Mouse (Mus musculus): ENCODE data around the gene Utp6.
A peak's percentile ranks its signal among the peaks of the same experiment; 100 is the strongest.
"Not testable (repeated sequence)": the region's sequence is repeated elsewhere in the genome, so short reads cannot be mapped to it uniquely, and the experiment has no call there.

The Utp6 gene

DNA sequence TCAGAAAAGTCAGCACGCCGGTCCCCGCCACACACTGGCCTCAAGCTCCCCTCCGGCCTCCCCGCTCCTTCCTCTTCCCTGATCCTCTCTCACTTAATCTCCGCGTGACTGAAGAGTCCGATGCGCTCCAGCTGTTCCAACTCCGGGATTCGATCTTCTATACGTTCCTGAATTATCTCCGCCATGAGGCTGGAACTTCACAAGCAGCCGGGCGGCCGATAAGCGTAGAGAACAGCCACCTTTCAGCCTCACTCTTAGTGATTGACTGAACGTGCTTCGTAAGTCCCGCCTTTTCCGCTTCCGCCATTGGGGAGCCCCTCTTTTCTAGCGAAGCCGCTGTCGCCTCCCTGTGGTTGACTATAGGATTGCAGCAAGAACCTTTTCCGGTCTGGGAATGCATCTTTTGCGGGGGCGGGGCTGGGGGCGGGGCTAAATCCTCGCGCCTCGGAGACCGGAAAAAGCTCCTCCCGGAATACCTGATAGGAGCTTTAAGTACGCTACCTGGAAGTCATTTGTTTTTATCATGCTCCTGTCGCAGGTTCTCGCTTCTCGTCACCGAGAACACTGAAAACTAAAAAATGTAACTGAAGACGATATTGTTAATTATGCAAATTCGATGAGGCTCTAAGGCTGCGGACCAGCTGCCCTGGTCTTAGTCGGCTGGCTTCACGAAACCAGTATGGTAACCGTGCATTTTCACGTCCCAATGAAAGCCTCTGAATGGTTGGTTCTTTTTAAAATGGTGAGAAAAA, at the start of gene Utp6:
TSS of gene Utp6 (minus strand) at position 266 of the 752 bp plus-strand sequence.
- DNase-seq (ENCODE audit: low spot score in 2 of 2): peak; percentile 90 to 97

DNA sequence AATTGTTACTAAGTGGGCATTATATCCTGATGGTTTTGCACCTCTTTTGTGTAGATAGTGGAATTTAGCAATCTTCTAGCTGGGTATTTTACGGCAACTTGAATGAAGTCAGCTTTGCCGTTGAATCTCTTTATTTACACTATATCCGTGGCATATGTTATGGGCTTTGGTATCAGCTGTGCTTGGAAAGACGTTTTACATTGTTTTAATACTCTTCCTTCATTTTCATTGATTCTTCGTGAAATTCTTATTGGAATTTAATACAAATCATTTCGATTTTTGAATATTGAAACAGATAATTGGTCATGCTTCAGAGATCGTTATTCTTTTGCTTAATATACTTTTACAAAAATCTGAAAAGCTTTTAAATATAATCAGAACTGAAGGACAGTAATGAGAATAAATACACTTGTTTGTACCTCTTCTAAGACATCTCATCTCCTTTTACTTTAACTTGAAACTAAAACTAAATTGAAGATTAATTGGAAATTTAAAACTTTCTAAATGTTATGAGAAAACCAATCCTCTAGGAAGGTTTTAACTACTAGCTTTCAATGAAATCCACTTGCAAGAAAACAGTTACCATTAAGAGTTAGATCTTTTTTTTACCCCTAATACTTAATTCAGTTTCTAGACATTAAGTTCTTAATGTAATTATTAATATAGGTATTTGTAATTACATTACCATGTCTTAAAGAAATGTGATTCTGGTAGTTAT, 32.2 kb upstream of the Utp6 start:
- DNase-seq (ENCODE audit: low spot score in 2 of 2): no peak

DNA sequence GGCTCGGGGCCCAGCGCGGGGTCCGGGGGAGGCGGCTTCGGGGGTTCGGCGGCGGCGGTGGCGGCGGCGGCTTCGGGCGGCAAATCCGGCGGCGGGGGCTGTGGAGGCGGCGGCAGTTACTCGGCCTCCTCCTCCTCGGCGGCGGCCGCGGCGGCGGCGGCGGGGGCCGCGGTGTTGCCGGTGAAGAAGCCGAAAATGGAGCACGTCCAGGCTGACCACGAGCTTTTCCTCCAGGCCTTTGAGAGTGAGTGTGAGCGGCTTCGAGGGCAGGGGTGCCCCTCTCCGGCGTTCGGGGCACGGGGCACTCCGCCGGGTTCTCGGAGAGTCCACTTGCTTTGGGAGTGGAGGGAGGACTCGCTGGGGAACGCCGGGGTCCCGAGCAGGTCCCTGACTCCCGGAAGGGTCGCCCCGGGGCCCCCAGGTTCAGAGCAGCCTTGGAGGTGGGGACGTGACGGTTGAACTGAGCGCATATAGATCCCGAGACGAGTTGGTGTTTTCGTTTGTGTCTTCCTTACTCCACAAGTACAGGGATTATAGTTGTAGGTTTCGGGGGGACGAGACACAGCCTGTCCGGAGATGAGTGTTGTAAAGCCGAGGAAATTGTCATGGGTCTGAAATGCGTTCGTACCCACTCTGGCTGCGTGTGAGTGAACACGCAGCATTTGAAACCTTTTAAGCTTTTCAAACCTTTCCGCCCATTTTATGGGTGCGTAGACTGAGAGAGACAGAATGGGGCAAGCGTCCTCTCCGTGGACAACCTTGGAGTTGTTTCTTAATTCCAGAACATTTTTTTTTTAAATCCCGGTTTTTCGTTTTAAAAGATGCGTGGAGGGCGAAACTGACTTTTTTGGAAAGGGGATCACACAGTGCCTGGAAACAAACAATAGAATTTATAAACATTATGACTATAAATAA, 31.4 kb upstream of the Utp6 start:
- no peak for DNase-seq (ENCODE audit: low spot score in 2 of 2)

DNA sequence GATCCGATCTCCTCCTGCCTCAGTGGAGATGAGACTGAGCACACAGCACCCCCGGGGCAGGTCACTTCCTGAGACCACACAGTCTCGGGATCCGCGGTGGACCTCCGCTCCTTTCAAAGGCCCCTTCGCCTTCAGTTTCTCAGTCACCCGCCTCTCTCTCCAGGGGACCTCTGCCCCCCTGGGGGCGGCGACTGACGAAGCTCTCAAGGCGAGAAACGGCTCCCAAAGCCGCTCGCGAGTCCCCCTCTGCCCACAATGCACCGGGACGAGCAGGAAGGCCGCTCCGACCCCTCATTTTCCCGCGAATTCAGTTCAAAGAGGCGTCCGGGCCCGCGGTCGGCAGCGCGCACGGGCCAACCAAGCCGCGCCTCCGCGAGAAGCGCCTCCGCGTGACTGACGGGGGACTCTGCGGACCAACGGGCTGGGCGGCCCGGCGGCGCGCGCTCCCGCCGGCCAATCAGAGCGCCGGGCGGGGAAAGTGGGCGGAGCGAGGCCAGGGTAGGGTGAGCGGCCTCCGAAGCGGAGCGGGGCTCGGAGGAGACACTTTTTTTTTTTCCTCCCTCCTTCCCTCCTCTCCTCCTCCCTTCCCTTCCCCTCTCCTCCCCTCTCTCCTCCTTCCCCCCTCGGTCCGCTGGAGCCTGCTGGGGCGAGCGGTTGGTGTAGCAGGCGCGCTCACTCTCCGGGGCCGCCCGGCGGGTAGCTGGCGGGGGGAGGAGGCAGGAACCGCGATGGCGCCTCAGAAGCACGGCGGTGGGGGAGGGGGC, 30.6 kb upstream of the Utp6 start, which contains the start of gene Suz12:
TSS of gene Suz12 (plus strand) at position 515 of the 764 bp plus-strand sequence.
- DNase-seq (ENCODE audit: low spot score in 2 of 2): peak; percentile 93 to 95

DNA sequence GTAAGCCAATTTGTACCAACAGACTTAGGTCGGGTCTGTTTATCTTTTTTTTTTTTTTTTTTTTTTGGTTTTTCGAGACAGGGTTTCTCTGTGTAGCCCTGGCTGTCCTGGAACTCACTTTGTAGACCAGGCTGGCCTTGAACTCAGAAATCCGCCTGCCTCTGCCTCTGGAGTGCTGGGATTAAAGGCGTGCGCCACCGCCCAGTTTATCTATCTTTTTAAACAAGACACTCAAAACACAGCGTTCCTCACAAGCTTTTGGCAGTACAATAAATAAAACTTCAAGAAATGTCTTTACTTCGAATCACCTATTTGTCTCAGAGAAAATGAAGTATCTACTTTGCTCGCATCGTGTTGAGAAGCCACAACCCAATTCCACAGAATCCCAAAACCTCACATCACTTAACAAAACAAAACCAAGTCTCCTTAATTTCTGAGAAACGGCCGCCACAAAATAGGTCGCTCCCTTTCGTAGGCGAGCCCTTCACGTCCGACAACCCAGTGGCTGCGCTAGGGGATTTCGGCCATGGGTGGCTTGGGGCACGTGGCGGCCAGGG, 29.9 kb upstream of the Utp6 start:
- DNase-seq (ENCODE audit: low spot score in 2 of 2): no peak

DNA sequence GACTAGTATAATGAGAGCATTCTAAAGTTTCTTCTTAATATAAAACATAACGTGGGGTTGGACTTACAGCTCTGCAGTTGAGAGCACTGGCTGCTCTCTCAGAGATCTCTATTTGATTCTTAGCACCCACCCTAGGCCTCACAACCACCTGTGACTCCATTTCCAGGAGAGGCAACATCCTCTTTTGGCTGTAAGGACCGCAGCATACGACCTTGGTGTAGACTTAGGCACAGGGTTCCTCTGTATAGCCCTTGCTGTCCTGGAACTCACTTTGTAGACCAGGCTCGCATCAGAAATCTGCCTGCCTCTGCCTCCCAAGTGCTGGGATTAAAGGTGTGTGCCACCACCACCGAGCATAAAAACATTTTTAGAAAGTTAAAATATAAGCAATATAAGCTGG, 29.4 kb upstream of the Utp6 start:
- DNase-seq (ENCODE audit: low spot score in 2 of 2): no peak

DNA sequence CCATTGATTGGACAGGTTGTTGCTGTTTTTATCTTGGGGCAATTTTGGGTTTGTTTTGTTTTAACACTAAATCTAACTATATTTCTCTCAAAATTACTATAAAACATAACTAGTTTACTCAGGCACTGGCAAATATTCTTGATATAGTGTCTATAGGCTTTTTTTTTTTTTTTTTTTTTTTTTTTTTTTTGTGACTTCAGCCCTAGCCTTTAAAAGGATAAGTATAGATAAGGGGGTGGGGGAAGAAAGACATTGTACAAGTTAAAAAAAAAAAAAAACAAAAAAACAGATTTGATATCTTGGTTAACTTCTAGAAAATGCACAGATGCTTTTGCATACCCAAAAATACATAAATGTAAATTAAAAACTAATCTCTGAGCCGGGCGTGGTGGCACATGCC, 27.9 kb upstream of the Utp6 start:
- no peak for DNase-seq (ENCODE audit: low spot score in 2 of 2)

DNA sequence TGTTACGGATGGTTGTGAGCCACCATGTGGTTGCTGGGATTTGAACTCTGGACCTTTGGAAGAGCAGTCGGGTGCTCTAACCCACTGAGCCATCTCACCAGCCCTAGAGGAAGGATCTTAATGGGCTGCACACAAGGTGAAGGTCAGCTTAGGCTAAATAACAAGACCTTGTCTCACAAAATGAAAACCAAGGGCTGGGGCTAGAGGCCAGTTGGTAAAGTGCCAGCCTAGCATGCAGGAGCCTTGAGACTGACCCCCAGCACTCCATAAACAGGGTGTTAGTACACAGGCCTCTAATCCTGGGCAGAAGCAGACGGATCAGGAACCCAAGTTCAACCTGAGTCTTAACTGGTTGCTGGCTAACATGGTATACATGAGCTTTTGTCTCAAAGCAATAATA, 25.7 kb upstream of the Utp6 start:
- no peak for DNase-seq (ENCODE audit: low spot score in 2 of 2)

DNA sequence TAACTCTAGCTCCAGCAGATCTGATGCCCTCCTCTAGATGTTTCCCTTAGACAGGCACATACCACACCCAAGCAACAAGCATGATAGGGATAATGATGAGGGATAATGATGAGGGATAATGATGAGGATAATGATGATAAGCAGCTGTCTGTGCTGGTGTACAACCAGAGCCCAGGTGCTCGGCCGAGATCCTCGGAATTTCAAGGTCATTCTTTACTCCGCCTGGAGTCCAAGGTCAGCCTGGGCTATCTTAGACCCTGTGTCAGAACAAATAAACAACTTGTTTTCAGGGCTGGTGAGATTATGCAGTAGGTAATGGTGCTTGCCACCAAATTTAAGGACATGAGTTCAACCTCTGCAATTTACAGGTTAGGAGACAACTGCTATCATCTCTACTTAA, 24.7 kb upstream of the Utp6 start:
- no peak for DNase-seq (ENCODE audit: low spot score in 2 of 2)

DNA sequence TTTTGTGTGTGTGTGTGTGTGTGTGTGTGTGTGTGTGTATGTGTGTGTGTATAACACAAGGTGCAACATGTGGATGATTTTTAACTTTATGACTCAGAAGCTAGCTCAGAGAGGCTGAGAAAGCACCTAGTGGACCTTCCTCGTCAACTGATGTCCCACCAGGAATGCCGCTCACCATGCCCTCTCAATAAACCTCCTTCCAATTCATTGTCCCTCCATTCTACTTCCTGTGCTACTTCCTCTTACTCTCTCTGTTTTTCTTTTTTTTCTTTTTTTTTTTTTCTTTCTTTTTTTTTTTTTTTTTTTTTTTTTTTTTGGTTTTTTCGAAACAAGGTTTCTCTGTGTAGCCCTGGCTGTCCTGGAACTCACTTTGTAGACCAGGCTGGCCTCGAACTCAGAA, 15.6 kb upstream of the Utp6 start:
- not testable (repeated sequence) for DNase-seq (ENCODE audit: low spot score in 2 of 2)

DNA sequence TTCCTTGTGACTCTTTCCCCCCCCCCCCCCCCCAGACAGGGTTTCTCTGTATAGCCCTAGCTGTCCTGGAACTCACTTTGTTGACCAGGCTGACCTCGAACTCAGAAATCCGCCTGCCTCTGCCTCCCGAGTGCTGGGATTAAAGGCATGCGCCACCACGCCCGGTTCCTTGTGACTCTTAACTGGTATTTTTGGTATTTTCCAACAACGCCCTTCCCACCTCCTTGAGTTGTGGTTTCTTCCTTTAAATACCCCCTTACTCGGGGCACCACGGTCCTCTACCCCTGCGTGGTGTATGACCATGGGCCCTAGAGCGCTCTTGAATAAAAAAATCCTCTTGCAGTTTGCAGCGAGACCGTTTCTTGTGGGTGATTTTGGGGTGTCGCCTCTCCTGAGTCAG, 14.9 kb upstream of the Utp6 start:
- not testable (repeated sequence) for DNase-seq (ENCODE audit: low spot score in 2 of 2)

DNA sequence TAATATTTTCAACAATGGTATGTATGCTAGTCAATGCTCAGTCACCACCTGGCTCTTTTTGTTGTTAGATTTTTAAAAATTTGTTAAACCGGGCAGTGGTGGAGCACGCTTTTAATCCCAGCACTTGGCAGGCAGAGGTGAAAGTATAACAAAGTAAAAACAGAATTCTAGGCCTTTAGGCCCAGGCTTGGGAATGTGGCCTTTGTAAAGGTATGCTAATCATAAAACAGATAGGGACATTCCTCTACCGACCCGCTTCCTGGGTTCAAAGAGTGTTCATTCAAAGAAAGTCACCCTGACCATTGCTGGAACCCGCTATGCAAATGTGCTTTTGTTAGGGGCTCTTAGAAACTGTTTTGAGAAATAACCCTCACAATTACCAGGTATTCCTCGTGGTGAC, 14.5 kb upstream of the Utp6 start:
- DNase-seq (ENCODE audit: low spot score in 2 of 2): not testable (repeated sequence)

DNA sequence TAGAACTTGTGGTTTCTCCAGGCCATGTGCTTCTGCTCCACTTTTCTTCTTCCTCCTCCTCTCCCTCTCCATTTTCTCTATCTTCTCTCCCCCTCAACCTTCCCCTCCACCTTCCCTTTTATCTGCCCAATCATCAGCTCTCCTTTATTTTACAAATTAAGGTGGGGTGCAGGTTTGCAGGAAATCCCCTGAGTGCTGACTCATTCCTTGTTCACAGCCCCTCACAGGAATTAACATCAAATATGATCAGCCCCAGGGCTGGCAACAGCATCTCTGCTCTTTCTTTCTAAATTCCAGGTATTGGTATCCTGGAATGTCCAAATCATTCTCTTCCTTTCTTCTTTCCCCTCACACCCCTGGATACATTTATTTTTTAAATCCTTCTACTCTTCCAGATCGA, 14.0 kb upstream of the Utp6 start:
- DNase-seq (ENCODE audit: low spot score in 2 of 2): no peak

DNA sequence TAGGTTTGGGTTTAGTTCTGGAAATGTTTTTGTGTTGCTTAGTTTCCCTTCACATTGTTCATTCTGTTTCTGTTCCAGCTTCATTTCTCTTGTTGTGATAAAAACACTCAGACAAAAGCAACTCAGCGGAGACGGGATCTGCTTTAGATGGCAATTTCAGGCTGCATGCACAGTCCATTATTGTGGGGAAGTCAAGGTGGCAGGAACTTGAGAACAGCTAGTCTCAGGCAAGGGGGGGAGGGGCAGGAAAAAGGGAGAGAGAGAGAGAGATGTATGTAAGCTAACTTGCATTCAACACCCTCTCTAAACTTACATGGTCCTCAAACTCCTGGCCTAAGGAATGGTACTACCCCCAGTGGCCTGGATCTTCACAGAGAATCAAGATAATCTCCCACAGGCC, 13.2 kb upstream of the Utp6 start:
- no peak for DNase-seq (ENCODE audit: low spot score in 2 of 2)

DNA sequence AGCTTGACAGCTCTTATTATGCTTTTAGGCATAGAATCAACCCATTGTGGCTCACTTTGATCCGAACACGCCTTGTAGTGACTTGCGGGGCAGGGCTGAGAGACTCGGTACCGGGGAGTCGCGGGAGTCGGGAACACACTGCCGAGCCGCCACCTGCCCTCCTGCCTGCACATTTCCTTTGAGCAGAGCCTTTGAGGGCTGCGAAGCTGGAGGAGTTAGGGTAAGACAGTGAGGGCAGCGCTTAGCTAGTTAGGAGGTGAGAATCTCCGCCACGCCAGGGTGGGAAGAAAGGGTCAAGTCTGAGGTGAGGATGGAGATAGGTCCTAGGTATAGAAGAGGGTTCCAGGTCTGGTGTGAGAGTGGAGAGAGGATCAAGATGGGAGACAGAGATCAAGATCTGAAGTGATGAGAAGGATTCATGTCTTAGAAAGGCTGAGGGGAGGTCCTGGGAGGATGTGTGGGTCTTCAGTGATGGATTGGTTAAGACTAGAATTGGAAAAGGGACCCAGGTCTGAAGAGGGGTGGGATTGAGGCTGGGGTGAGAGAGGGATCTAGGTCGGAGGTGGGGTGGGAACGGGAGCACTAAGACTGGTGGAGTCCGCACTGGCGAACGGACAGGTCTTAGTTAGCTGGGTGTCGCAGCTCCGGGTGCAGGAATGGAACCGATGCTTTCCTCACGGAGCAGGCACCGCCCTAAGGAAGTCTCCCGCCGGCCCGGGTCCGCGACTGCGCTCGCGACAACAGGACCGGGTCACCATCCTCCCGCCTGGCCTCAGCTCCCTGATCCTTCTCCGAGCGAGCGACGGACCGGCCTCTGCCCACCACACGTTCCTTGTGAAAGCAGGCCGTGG, 11.7 kb upstream of the Utp6 start:
- DNase-seq (ENCODE audit: low spot score in 2 of 2): peak in 1 of 2 experiments; percentile 16

DNA sequence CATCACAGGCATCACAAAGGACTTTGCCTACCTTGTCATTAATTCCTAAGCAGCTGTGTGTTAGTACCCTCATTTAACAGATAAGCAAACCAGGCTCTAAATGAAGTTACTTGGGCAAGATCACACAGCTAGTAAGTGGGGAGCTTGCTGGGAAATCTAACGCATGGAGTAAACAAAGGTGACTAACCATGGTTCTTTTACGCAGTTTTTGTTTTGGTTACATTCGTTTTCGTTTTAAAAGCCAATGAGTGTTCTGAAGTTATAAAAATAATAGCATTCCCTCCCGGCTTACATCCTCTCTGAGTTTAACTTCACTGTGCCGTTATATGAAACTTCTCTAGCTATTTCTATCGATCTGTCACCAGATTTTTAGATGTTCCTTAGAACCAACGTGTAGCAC, 10.9 kb upstream of the Utp6 start:
- no peak for DNase-seq (ENCODE audit: low spot score in 2 of 2)

DNA sequence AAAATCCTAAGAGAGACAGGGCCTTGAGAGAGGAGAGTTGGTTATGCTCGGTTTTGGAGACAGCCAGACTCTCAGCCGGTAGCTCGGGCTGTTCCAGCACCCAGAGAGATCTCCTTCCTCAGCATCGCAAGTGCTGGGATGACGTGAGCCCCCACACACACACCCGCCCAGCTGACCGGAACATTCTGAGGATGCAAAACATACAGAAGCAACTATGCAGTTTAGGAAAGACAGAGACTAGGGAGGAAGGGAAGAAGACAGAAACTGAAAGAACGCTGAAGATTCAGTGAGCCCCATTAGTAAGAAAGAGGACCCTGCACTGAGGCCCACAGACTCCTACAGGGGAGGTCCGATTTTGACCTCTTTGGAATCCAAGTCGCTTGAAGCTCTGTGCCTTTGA, 5.6 kb upstream of the Utp6 start:
- no peak for DNase-seq (ENCODE audit: low spot score in 2 of 2)

DNA sequence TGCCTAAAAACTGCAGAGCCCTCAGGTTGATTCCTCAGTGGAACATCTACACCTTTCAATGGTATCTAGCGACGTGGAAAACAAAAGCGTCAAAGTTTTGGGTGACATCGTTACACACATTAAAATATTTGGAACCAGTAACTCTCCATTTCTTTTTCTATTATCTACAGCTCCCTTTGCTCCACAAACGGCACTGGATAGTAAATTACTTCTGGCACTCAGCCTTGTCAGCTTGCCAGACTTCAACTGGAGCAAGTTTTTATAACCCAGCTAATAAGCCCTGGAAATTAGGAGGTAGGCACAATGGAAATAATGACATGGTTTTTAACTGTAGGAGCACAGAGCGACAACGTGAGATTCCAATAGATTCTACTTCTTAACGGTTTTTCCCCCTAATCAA, 3.7 kb upstream of the Utp6 start:
- peak in 1 of 2 experiments; percentile 25 for DNase-seq (ENCODE audit: low spot score in 2 of 2)

DNA sequence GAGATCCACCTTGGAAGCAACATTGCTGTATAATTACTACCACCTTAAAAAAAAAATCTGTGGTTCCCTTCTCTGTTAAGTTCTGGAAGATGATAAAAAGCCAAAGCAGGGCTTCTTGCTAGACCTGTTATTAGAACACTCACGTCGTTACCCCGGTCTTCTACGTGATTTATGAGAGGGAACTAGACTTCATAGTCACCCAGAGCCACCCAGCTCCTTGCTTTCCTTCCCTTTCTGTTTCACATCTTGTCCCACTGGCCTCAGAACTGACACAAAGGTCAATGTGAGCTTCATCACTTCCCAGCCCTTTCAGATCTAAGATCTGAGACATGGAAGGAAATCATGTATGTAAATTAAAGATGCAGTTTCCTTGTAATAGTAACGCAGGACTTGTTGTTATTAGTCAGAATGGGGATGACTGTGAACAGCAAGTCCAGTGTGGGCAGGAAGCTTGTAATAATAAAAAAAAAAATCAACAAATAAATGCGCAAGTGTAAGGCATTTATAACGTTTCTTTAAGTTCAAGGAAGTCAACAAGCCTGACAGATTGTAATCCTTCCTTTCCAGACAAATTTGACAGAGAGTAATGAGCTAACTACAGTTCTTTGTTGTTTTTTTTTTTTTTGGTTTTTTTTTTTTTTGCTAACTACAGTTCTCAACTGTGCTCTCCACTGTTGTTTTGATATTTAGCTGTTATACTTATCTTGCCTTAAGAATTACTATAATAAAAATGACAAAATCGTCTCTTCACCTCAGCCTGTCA, 1.2 kb upstream of the Utp6 start:
- no peak for DNase-seq (ENCODE audit: low spot score in 2 of 2)

DNA sequence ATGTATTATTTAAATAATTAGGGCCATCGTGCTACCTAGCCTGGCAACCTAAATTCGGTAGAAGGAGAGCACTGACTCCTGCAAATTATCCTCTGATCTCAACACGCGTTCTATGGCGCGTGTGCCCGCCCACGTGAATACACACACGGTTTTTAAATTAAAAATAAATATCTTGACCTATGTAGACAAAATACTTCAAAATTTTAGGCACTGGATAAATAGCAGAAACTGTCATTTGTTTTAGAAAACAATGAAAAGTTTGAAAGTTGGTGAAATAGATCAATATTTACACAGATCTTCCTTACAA, 640 bp upstream of the Utp6 start:
- DNase-seq (ENCODE audit: low spot score in 2 of 2): no peak
